Mouse (Mus musculus) retina, postnatal 7 days (tissue): ENCODE measurements around the gene Fut7.

Experiments used
- DNase-seq: peaks from one replicate; pipeline ENCODE4 v3.0.0-alpha.2; 2012; ENCODE audit warnings: low read depth, low spot score

The Fut7 gene

GRCm38 (mm10) chr2:25425481-25425880, 2.4 kb downstream of the Fut7 start:
- DNase-seq = no peak

- peak; percentile 76 for DNase-seq
Measured at GRCm38 (mm10) chr2:25426721-25427191, 3.7 kb downstream of the Fut7 start.

- no peak for DNase-seq
Measured at GRCm38 (mm10) chr2:25427256-25427655, 4.2 kb downstream of the Fut7 start.

GRCm38 (mm10) chr2:25428442-25429236, 5.6 kb downstream of the Fut7 start, which contains the start of gene Abca2:
Abca2 (plus strand) TSS chr2:25428703.
- DNase-seq = peak; percentile 92

- no peak for DNase-seq
Measured at GRCm38 (mm10) chr2:25429435-25430180, 6.5 kb downstream of the Fut7 start.

- DNase-seq = no peak
Measured at GRCm38 (mm10) chr2:25430395-25431233, 7.5 kb downstream of the Fut7 start.

GRCm38 (mm10) chr2:25431308-25431855, 8.3 kb downstream of the Fut7 start:
- DNase-seq = no peak

GRCm38 (mm10) chr2:25432326-25433098, 9.4 kb downstream of the Fut7 start:
- DNase-seq = no peak

GRCm38 (mm10) chr2:25433101-25433500, 10.0 kb downstream of the Fut7 start:
- no peak for DNase-seq

GRCm38 (mm10) chr2:25434292-25434691, 11.2 kb downstream of the Fut7 start:
- DNase-seq = no peak

- DNase-seq = no peak
Measured at GRCm38 (mm10) chr2:25436286-25436820, 13.3 kb downstream of the Fut7 start.

- no peak for DNase-seq
Measured at GRCm38 (mm10) chr2:25441067-25441466, 18.0 kb downstream of the Fut7 start.

GRCm38 (mm10) chr2:25442682-25443081, 19.6 kb downstream of the Fut7 start:
- no peak for DNase-seq

GRCm38 (mm10) chr2:25450853-25451647, 28.0 kb downstream of the Fut7 start:
- no peak for DNase-seq

GRCm38 (mm10) chr2:25452951-25453350, 29.9 kb downstream of the Fut7 start:
- DNase-seq = no peak

GRCm38 (mm10) chr2:25456205-25456953, 33.3 kb downstream of the Fut7 start, which contains the start of gene Clic3:
Clic3 (plus strand) TSS chr2:25456838.
- no peak for DNase-seq

GRCm38 (mm10) chr2:25457022-25457896, 34.2 kb downstream of the Fut7 start:
- DNase-seq = no peak

GRCm38 (mm10) chr2:25458911-25459310, 35.8 kb downstream of the Fut7 start:
- DNase-seq = no peak
